Mouse (Mus musculus) layer of hippocampus, adult 18-20 months (tissue): ENCODE data around the gene Wwc2. TPM values are rescaled to one million over a fixed set of nuclear protein-coding genes. Genes with fewer than 3 reads are reported as not detected.

Experiments used
- DNase-seq, 2 experiments: peaks; one replicate each; pipeline ENCODE4 v3.0.0; 2022; ENCODE audit warnings: low spot score in 2 of 2
- long read RNA-seq: library from polyadenylated mRNA; stranded (forward); transcript quantifications from one replicate; pipeline ENCODE4 v2.0.0, GENCODE M21; 2021
- total RNA-seq, 2 experiments: library from RNA; stranded (reverse); gene quantifications; 2 replicates each; pipeline ENCODE4 v1.2.3; 2021

Wwc2 gene
- total RNA-seq, result 10 to 100 TPM; 25.6 to 25.9 TPM
- long read RNA-seq, full-length matches to known transcripts, result 29 of 42 reads
- long read RNA-seq, partial matches to known transcripts, result 10 of 42 reads
- long read RNA-seq, other reads (novel, unspliced or antisense), result 3 of 42 reads

GRCm38 (mm10) chr8:47990911-47991820 lies at the start of gene Wwc2:
Wwc2 (minus strand) TSS chr8:47990924.
- peak in 1 of 2 experiments; percentile 24 for DNase-seq

- no peak for DNase-seq
Observed at GRCm38 (mm10) chr8:48038261-48038934, 47.7 kb upstream of the Wwc2 start.

- no peak for DNase-seq
Observed at GRCm38 (mm10) chr8:48032046-48032445, 41.3 kb upstream of the Wwc2 start.

GRCm38 (mm10) chr8:48030667-48031066 lies 39.9 kb upstream of the Wwc2 start:
- DNase-seq, result no peak

- DNase-seq, result no peak
Observed at GRCm38 (mm10) chr8:48026796-48027195, 36.1 kb upstream of the Wwc2 start.

- no peak for DNase-seq
Observed at GRCm38 (mm10) chr8:48023206-48023605, 32.5 kb upstream of the Wwc2 start.

- DNase-seq, result no peak
Observed at GRCm38 (mm10) chr8:48019737-48020136, 29.0 kb upstream of the Wwc2 start.

GRCm38 (mm10) chr8:48016538-48016937 lies 25.8 kb upstream of the Wwc2 start:
- peak; percentile 59 to 88 for DNase-seq

GRCm38 (mm10) chr8:48014386-48014785 lies 23.7 kb upstream of the Wwc2 start:
- no peak for DNase-seq

- no peak for DNase-seq
Observed at GRCm38 (mm10) chr8:48013281-48013680, 22.6 kb upstream of the Wwc2 start.

- no peak for DNase-seq
Observed at GRCm38 (mm10) chr8:48011871-48012270, 21.1 kb upstream of the Wwc2 start.

- DNase-seq, result no peak
Observed at GRCm38 (mm10) chr8:48010977-48011376, 20.3 kb upstream of the Wwc2 start.

- DNase-seq, result no peak
Observed at GRCm38 (mm10) chr8:48009399-48009798, 18.7 kb upstream of the Wwc2 start.

GRCm38 (mm10) chr8:48008936-48009335 lies 18.2 kb upstream of the Wwc2 start:
- DNase-seq, result no peak

- no peak for DNase-seq
Observed at GRCm38 (mm10) chr8:48006869-48007268, 16.1 kb upstream of the Wwc2 start.

- no peak for DNase-seq
Observed at GRCm38 (mm10) chr8:48002551-48002950, 11.8 kb upstream of the Wwc2 start.

- no peak for DNase-seq
Observed at GRCm38 (mm10) chr8:48001395-48001794, 10.7 kb upstream of the Wwc2 start.

GRCm38 (mm10) chr8:47996712-47997111 lies 6.0 kb upstream of the Wwc2 start:
- DNase-seq, result no peak

GRCm38 (mm10) chr8:47996126-47996525 lies 5.4 kb upstream of the Wwc2 start:
- no peak for DNase-seq

- no peak for DNase-seq
Observed at GRCm38 (mm10) chr8:47995391-47995790, 4.7 kb upstream of the Wwc2 start.

- peak in 1 of 2 experiments; percentile 40 for DNase-seq
Observed at GRCm38 (mm10) chr8:47994618-47995274, 4.0 kb upstream of the Wwc2 start.

- peak; percentile 86 to 94 for DNase-seq
Observed at GRCm38 (mm10) chr8:47990386-47990772, 345 bp downstream of the Wwc2 start.
